Mouse (Mus musculus): Measurements from ENCODE around the gene Akr1c14. TPM values are rescaled to one million over a fixed set of nuclear protein-coding genes. Genes with fewer than 3 reads are reported as not detected.
"Not testable (repeated sequence)": the region's sequence is repeated elsewhere in the genome, so short reads cannot be mapped to it uniquely, and the experiment has no call there.

Akr1c14 gene
- polyA plus RNA-seq, 1 experiment from 2014 or later: 1.9 TPM

DNA sequence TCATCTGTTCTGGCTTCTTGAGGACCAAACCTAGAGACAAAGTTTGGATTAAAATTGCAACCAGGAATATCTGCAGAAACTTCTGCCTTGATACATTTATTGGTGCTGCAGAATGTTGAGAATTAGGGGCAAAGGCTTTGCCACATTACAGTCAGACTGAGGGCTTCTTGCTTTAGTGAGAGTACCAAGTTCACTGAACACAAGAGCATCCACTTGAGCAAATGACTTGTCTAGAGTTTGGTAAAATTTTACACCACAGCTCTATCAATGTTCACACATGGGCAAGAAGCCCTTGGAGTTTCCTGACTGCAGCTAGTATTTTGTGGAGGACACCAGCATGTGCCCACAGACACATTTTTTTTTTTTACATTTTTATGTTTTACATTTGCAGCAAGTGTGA lies 53.9 kb downstream of the Akr1c14 start:
- no peaks in the 10 kb centered on the region for H3K27me3 ChIP-seq (ENCODE audit: control insufficient read depth, insufficient read depth, low read length)
- H3K4me3 ChIP-seq (ENCODE audit: low read length): no peak overlapping the region
- no peak overlapping the region for H3K9ac ChIP-seq (ENCODE audit: low read depth, low read length)
- no peaks in the 10 kb centered on the region for H3K9me3 ChIP-seq (ENCODE audit: control insufficient read depth, low read length)
- H3K4me2 ChIP-seq (replicated peaks; ENCODE audit: low read depth, low read length): no peak overlapping the region
- no peaks in the 10 kb centered on the region for H3K4me1 ChIP-seq (ENCODE audit: control insufficient read depth, insufficient read depth, low read length)
- no peak overlapping the region for H3K27ac ChIP-seq (ENCODE audit: low read depth, low read length)
- no peaks in the 10 kb centered on the region for H3K36me3 ChIP-seq (ENCODE audit: control insufficient read depth, insufficient read depth, low read length)
- ATAC-seq (ENCODE audit: low FRiP score, low TSS enrichment): no peak

DNA sequence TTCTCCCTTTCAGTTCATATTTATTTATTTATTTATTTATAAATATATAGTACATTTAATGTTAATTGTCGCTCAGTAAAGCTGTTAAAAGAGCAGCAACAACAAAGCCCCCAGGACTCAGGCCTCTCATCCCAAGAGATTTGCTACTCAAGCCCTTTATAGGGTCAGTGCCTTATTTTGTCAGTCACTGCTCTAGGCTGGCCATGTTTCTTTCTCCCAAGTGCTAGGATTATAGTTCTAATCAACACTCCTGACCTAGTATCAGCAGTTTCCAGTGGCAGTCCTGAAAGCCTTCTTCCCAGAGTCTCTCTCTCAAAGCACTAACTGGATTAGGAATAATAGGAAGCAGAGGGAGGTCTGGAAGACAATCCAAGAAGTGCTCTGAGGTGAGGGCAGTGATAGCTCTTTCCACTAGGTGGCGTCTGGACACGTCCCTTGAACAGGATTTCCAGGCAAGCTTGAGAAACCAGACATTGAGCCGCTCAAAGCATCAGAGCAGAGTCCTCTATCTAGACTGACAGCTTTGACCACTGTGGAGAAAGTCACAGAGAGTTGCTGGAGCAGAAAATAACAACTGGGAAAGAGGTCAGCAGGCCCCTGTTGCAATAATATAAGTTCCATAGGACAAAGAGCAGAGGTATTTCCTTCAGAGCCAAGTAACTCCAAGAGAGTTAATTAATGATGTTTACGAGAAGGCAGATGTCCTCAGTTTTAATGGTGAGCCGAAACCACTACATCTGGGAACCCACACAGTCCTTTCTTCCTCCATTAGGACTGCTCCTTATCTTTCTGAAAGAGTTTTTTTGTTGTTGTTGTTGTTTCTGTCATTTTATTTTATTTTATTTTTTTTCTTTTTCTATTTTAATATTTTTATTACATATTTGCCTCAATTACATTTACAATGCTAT lies 61.7 kb downstream of the Akr1c14 start:
- H3K27ac ChIP-seq (ENCODE audit: low read depth, low read length): no peak overlapping the region
- WGBS: 35% methylated on average over 6 of the region's 6 CpGs

DNA sequence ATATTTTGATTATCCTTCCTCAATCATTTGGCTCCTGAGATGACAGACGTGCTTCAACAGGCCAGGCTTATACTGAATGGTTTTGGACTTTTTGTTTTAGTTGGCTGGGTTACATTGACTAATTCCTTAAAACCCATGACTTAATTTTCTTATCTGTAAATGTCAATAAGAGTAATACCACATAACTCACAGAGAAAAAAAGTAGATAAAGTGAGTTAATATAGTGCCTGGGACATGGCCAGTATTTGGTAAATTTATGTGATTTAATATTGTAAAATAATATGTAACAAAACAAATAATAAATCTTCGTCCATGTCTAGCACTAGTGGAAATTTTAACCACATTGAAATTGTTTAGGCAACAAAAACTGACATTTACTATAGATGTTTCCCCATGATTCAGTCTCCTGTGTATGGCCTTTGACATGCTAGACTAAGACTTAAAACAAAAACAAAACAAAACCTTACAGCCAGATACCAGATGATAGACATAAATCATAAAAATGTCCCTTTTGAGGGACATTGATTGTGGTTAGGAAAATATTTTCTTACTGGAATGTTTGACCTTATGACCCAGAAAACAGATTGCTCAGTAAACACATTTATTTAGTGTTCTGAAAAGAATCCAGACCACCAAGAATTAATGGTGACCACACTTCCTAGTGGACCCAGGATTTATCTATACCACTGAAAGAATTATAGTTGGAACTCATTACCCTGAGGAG lies 70.5 kb downstream of the Akr1c14 start:
- no peaks in the 10 kb centered on the region for H3K4me1 ChIP-seq (ENCODE audit: control insufficient read depth, insufficient read depth, low read length)
- ATAC-seq (ENCODE audit: low FRiP score, low TSS enrichment): peak; percentile 85
- WGBS: 59% methylated on average over 2 of the region's 2 CpGs

More for the DNA sequence above, 61.7 kb downstream of the Akr1c14 start:
- H3K4me3 ChIP-seq (ENCODE audit: low read length): no peak overlapping the region
- H3K9ac ChIP-seq (ENCODE audit: low read depth, low read length): no peak overlapping the region
- no peaks in the 10 kb centered on the region for H3K36me3 ChIP-seq (ENCODE audit: control insufficient read depth, insufficient read depth, low read length)
- no peaks in the 10 kb centered on the region for H3K27me3 ChIP-seq (ENCODE audit: control insufficient read depth, insufficient read depth, low read length)
- ATAC-seq (ENCODE audit: low FRiP score, low TSS enrichment): peak; percentile 88
- H3K4me2 ChIP-seq (replicated peaks; ENCODE audit: low read depth, low read length): no peak overlapping the region
- H3K4me1 ChIP-seq (ENCODE audit: control insufficient read depth, insufficient read depth, low read length): no peaks in the 10 kb centered on the region
- no peaks in the 10 kb centered on the region for H3K9me3 ChIP-seq (ENCODE audit: control insufficient read depth, low read length)

DNA sequence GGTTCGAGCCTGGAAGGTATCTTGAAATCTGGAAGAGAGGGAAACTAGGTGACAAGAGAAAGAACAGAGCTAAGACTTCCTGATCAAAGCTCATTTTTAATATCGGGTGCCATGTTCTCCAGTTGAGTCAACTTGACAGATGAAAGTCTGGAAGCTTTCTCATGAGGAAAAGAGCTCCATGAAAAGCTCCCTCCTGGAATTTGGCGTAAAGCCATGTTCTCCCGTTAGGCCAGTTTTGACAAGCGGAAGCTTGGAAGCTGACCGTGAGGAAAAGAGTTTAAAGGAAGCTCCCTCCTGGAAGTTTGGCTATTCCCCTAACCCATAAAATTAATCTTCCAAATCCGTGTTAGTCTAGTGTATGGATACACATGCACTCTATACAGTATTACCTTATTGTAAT lies 74.3 kb downstream of the Akr1c14 start:
- Histone ChIP-seq H3K4me1 (ENCODE audit: control insufficient read depth, insufficient read depth, low read length) (no peaks in the 10 kb centered on the region), H3K27me3 (ENCODE audit: control insufficient read depth, insufficient read depth, low read length) (no peaks in the 10 kb centered on the region), H3K4me2 (replicated peaks; ENCODE audit: low read depth, low read length) (no peak overlapping the region), H3K27ac (ENCODE audit: low read depth, low read length) (no peak overlapping the region), H3K9me3 (ENCODE audit: control insufficient read depth, low read length) (no peaks in the 10 kb centered on the region), H3K4me3 (ENCODE audit: low read length) (no peak overlapping the region), H3K9ac (ENCODE audit: low read depth, low read length) (no peak overlapping the region), H3K36me3 (ENCODE audit: control insufficient read depth, insufficient read depth, low read length) (no peaks in the 10 kb centered on the region)
- no peak for ATAC-seq (ENCODE audit: low FRiP score, low TSS enrichment)
- WGBS: 74% methylated on average over 7 of the region's 7 CpGs

More for the DNA sequence above, 70.5 kb downstream of the Akr1c14 start:
- H3K36me3 ChIP-seq (ENCODE audit: control insufficient read depth, insufficient read depth, low read length): no peaks in the 10 kb centered on the region
- H3K9me3 ChIP-seq (ENCODE audit: control insufficient read depth, low read length): no peaks in the 10 kb centered on the region
- H3K4me2 ChIP-seq (replicated peaks; ENCODE audit: low read depth, low read length): no peak overlapping the region
- no peak overlapping the region for H3K9ac ChIP-seq (ENCODE audit: low read depth, low read length)
- H3K27ac ChIP-seq (ENCODE audit: low read depth, low read length): no peak overlapping the region
- H3K4me3 ChIP-seq (ENCODE audit: low read length): no peak overlapping the region
- H3K27me3 ChIP-seq (ENCODE audit: control insufficient read depth, insufficient read depth, low read length): no peaks in the 10 kb centered on the region

DNA sequence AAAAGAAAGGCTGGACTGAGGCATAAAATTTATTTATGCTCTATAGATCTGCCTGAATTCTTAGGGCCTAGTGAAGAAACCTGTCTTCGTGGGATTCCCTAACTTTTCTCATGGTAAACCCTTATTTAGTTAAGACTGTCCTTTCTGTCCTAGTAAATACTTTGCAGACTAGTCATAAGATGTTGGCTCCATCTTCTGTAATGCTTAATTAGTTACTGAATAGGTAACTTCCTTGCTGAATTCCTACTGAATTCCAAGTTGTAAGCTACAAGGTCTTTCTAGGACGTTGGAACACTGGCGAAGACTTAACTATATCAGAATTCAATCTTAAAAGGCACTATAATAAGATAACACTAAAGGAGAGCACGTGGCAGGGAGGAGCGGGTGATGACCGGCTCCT lies 75.7 kb downstream of the Akr1c14 start:
- H3K9ac ChIP-seq (ENCODE audit: low read depth, low read length); H3K4me2 ChIP-seq (replicated peaks; ENCODE audit: low read depth, low read length); H3K4me3 ChIP-seq (ENCODE audit: low read length); H3K4me1 ChIP-seq (ENCODE audit: control insufficient read depth, insufficient read depth, low read length); H3K27me3 ChIP-seq (ENCODE audit: control insufficient read depth, insufficient read depth, low read length); H3K9me3 ChIP-seq (ENCODE audit: control insufficient read depth, low read length); H3K27ac ChIP-seq (ENCODE audit: low read depth, low read length); H3K36me3 ChIP-seq (ENCODE audit: control insufficient read depth, insufficient read depth, low read length); ATAC-seq (ENCODE audit: low FRiP score, low TSS enrichment): not testable (repeated sequence)
- 93% methylated on average over 6 of the region's 6 CpGs for WGBS

DNA sequence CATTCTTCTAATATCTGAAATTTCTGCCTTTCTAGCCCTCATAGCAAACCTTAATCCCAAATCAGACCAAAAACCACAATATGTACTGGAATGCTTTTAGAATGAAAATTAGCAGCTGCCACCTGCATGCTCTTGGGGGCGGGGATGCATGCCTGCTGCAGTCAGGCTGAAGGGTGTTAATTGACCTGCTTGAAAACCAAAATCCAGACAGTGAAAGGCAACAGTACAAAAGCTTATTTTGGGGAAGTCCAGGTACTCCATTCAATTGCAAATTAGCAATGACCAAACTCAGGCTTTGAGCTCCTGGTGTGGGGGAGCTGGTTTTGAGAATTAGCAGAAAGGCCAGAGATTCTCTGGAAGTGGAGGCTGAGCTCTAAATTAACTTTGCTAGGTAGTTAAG lies 77.0 kb downstream of the Akr1c14 start:
- not testable (repeated sequence) for H3K27me3 ChIP-seq (ENCODE audit: control insufficient read depth, insufficient read depth, low read length); H3K9me3 ChIP-seq (ENCODE audit: control insufficient read depth, low read length); H3K36me3 ChIP-seq (ENCODE audit: control insufficient read depth, insufficient read depth, low read length); H3K4me2 ChIP-seq (replicated peaks; ENCODE audit: low read depth, low read length); H3K9ac ChIP-seq (ENCODE audit: low read depth, low read length); H3K4me3 ChIP-seq (ENCODE audit: low read length); ATAC-seq (ENCODE audit: low FRiP score, low TSS enrichment); H3K27ac ChIP-seq (ENCODE audit: low read depth, low read length); H3K4me1 ChIP-seq (ENCODE audit: control insufficient read depth, insufficient read depth, low read length)
- WGBS: 90% methylated on average over 1 of the region's 1 CpGs

DNA sequence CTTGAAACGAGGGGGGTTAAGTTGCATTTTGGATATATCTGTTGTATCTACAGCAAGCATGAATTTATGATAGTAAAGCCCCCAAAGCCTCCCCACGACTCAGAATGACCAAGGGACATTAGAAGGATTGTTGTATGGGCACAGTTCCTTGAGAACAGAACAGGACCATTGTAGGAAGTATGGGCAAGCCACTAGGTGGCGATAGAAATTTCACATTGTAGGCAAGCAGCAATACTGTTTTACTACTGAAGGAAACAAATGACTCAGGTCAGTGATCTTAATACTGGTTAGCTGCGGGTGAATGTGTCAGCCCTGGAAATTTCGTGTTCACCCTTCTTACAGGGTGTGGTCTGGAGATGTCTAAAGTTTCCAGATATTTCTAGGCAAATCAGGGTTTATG lies 80.3 kb downstream of the Akr1c14 start:
- Histone ChIP-seq H3K4me1 (ENCODE audit: control insufficient read depth, insufficient read depth, low read length) (no peaks in the 10 kb centered on the region), H3K4me3 (ENCODE audit: low read length) (no peak overlapping the region), H3K9ac (ENCODE audit: low read depth, low read length) (no peak overlapping the region), H3K9me3 (ENCODE audit: control insufficient read depth, low read length) (no peaks in the 10 kb centered on the region), H3K27ac (ENCODE audit: low read depth, low read length) (no peak overlapping the region), H3K27me3 (ENCODE audit: control insufficient read depth, insufficient read depth, low read length) (no peaks in the 10 kb centered on the region), H3K36me3 (ENCODE audit: control insufficient read depth, insufficient read depth, low read length) (no peaks in the 10 kb centered on the region), H3K4me2 (replicated peaks; ENCODE audit: low read depth, low read length) (no peak overlapping the region)
- 0 out of 2 replicates have a peak, but pooled peaks have one; percentile 52 for ATAC-seq (ENCODE audit: low FRiP score, low TSS enrichment)
- 40% methylated on average over 5 of the region's 5 CpGs for WGBS

DNA sequence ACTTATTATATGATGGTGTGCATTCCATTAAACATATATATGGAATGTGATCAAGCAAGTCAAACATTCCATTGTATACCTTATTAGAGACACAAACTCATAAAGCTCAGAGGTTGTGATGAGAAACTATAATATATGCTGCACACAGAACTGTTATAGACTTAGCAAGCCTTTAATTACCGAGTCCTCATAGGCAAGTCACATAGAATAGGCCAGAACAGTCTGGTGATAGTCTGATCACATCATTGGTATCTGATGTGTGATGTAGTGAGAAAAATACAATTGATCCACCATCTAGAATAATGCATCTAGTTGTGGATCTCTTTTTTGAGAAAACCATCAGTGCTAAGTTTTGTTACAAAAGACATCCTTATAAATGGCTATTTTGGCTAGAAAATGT lies 82.5 kb downstream of the Akr1c14 start:
- Histone ChIP-seq H3K27ac (ENCODE audit: low read depth, low read length) (no peak overlapping the region), H3K4me2 (replicated peaks; ENCODE audit: low read depth, low read length) (no peak overlapping the region), H3K4me1 (ENCODE audit: control insufficient read depth, insufficient read depth, low read length) (no peaks in the 10 kb centered on the region), H3K36me3 (ENCODE audit: control insufficient read depth, insufficient read depth, low read length) (no peaks in the 10 kb centered on the region), H3K27me3 (ENCODE audit: control insufficient read depth, insufficient read depth, low read length) (no peaks in the 10 kb centered on the region), H3K9me3 (ENCODE audit: control insufficient read depth, low read length) (no peaks in the 10 kb centered on the region), H3K9ac (ENCODE audit: low read depth, low read length) (no peak overlapping the region), H3K4me3 (ENCODE audit: low read length) (no peak overlapping the region)
- WGBS: 79% methylated on average over 1 of the region's 1 CpGs
- no peak for ATAC-seq (ENCODE audit: low FRiP score, low TSS enrichment)

DNA sequence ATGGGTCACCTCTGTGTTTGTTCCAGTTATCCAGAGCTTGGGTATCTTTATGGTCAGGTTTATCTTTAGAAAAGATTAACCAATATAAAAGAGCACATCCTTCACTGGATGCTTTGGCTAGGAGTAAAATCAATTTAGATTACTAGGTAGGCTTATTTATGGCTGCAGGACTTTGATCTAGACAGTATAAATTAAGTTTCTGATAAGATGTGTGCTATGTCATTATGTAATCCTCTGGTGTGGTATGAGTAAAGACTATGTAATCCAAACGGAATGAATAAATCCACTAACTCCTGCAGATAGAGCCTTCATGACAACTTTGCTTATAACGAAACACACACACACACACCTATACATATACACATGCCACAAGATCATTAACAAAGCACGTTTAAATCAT lies 82.9 kb downstream of the Akr1c14 start:
- Histone ChIP-seq H3K36me3 (ENCODE audit: control insufficient read depth, insufficient read depth, low read length) (no peaks in the 10 kb centered on the region), H3K9ac (ENCODE audit: low read depth, low read length) (no peak overlapping the region), H3K27me3 (ENCODE audit: control insufficient read depth, insufficient read depth, low read length) (no peaks in the 10 kb centered on the region), H3K4me3 (ENCODE audit: low read length) (no peak overlapping the region), H3K9me3 (ENCODE audit: control insufficient read depth, low read length) (no peaks in the 10 kb centered on the region), H3K4me2 (replicated peaks; ENCODE audit: low read depth, low read length) (no peak overlapping the region), H3K27ac (ENCODE audit: low read depth, low read length) (no peak overlapping the region), H3K4me1 (ENCODE audit: control insufficient read depth, insufficient read depth, low read length) (no peaks in the 10 kb centered on the region)
- 76% methylated on average over 3 of the region's 3 CpGs for WGBS
- ATAC-seq (ENCODE audit: low FRiP score, low TSS enrichment): no peak

Measured in kidney, embryonic 14.5 days (tissue).